Mouse (Mus musculus): ENCODE measurements around the gene Itgb3. TPM values are rescaled to one million over a fixed set of nuclear protein-coding genes. Genes with fewer than 3 reads are reported as not detected.

Gene Itgb3
- polyA plus RNA-seq, 1 experiment, result not detected

DNA sequence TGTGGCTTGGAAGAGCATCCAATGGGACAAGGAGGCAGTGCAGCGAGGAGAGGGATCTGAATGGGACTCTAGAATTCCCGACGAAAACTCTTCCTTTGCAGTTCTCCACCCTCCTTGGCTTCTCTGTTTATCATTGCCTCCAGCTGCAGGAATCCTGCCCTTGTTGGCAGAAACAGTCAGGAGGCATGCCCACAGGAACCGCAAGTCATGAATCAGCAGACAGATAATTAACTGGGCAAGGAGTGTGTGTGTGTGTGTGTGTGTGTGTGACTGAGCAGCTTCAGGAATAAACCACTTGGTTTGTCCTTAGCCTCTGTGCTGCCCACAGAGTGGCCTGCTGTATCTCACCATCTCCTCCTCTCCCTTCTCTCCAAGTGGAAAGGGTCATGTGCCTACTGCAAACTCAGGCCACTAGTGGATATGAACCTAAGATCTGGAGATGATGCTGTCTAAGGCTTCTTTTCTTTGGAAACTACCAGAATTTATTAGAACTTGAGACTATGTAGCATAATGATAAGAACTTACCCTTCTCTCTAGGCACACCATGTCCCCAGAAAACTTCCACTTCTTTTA lies 3.9 kb downstream of the Itgb3 start:
- TF ChIP-seq POLR2A (IDR thresholded peaks at IDR 0.05; ENCODE audit: insufficient read depth, low read depth, low read length) (no peak), CTCF (IDR thresholded peaks at IDR 0.05; ENCODE audit: insufficient read depth, low read depth, low read length) (no peak)
- 9% methylated on average over 4 of the region's 4 CpGs for WGBS

DNA sequence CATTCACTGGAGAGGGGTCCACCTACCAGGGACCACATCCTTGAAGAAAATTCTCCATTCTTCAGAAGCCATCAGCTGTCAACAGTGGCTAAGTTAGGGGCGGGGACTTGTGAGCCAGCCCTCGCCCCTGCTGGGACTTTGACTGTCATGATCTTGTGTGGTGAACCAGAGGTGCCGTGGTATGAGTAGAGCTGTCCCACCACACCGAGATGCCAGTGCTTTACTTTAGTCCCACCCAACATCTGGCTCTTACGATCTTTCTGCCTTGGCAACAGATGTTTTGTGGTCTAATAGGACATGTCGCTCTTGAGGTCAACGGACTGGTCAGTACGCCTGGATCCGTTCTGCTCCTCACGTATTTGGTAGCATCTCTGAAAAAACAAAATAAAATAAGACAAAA lies 5.8 kb downstream of the Itgb3 start:
- no peak overlapping the region for H3K4me3 ChIP-seq (ENCODE audit: insufficient read depth, low read depth, low read length)
- WGBS, result 93% methylated on average over 10 of the region's 10 CpGs
- TF ChIP-seq CTCF (IDR thresholded peaks at IDR 0.05; ENCODE audit: insufficient read depth, low read depth, low read length), result no peak
- no peak for TF ChIP-seq POLR2A (IDR thresholded peaks at IDR 0.05; ENCODE audit: insufficient read depth, low read depth, low read length)
- peaks cover 3% of the 10 kb centered on the region for H3K4me1 ChIP-seq (ENCODE audit: control insufficient read depth, insufficient read depth, low read length)
- no peak overlapping the region for H3K27ac ChIP-seq (ENCODE audit: insufficient read depth, low read depth, low read length)

More for the DNA sequence above, 3.9 kb downstream of the Itgb3 start:
- Histone ChIP-seq H3K4me3 (ENCODE audit: insufficient read depth, low read depth, low read length) (no peak overlapping the region), H3K4me1 (ENCODE audit: control insufficient read depth, insufficient read depth, low read length) (peaks cover 13% of the 10 kb centered on the region), H3K27ac (ENCODE audit: insufficient read depth, low read depth, low read length) (no peak overlapping the region)

DNA sequence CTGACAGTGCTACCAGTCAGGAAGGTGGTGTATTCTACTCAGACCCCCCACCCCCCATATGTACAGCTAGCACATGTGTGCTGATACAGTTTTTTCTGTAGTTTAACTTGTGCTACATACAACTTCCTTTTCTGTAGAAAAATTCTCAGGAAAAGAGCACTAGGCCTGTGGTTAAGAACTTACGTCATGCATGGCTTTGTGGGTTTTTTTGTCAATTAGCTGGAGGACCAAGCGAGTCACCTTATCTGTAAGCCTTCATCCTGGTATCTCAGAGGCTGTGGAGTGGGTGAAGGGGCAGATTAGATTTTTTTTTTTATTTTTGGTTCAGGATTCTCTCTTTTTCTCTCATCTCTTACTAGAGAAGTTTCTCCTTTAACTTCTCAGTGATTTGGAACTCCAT lies 6.3 kb downstream of the Itgb3 start:
- WGBS, result 95% methylated on average over 2 of the region's 2 CpGs
- TF ChIP-seq POLR2A (IDR thresholded peaks at IDR 0.05; ENCODE audit: insufficient read depth, low read depth, low read length) (no peak), CTCF (IDR thresholded peaks at IDR 0.05; ENCODE audit: insufficient read depth, low read depth, low read length) (no peak)
- no peak overlapping the region for H3K27ac ChIP-seq (ENCODE audit: insufficient read depth, low read depth, low read length)
- peaks cover 4% of the 10 kb centered on the region; the same call in 1 of the 2 replicates for H3K4me1 ChIP-seq (ENCODE audit: control insufficient read depth, insufficient read depth, low read length)
- H3K4me3 ChIP-seq (ENCODE audit: insufficient read depth, low read depth, low read length), result no peak overlapping the region

DNA sequence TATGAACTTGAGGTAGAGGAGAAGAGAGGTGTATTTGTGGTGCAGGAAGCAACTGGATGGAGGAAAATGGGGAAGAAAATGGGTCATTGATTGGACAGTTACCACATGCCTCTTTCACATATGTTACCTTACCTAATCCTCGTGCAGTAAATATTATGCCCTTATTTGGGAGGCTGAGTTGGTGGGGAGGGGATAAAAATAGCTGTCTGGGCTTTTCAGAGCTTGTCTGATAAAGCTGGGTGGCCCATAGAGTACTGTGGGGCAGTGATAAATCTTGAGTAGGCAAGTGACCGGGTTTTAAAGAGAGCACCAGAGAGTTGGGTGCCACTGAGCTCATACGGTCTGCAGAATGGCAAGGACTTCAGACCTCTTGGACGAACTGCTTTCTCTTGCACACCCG lies 8.4 kb downstream of the Itgb3 start:
- peaks cover 7% of the 10 kb centered on the region; the same call in 1 of the 2 replicates for H3K4me1 ChIP-seq (ENCODE audit: control insufficient read depth, insufficient read depth, low read length)
- no peak overlapping the region for H3K4me3 ChIP-seq (ENCODE audit: insufficient read depth, low read depth, low read length)
- H3K27ac ChIP-seq (ENCODE audit: insufficient read depth, low read depth, low read length), result no peak overlapping the region
- 88% methylated on average over 5 of the region's 5 CpGs for WGBS
- TF ChIP-seq CTCF (IDR thresholded peaks at IDR 0.05; ENCODE audit: insufficient read depth, low read depth, low read length) (no peak), POLR2A (IDR thresholded peaks at IDR 0.05; ENCODE audit: insufficient read depth, low read depth, low read length) (no peak)

DNA sequence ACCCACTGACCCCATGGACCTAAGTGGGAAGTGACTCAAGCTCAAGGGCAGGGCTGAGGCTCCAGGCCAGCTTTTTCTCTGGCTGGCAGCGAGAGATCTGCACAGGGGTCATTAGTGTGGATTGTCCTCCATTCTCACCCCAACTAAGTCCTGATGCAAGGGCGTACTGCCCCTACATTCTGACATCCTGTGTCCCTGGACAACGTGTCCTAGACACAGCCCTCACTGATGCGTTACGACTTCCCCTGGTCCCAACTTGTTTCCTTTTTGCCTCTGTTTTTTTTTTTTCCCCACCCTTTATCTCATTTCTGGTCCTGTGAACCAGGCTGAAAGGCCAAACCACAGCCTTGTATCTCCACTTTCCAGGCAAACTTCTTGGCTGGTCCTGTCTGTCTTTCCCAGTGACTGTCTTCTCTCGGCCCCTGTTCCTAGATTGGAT lies 10.9 kb downstream of the Itgb3 start:
- Histone ChIP-seq H3K4me1 (ENCODE audit: control insufficient read depth, insufficient read depth, low read length) (peaks cover 5% of the 10 kb centered on the region; the same call in 1 of the 2 replicates), H3K4me3 (ENCODE audit: insufficient read depth, low read depth, low read length) (no peak overlapping the region), H3K27ac (ENCODE audit: insufficient read depth, low read depth, low read length) (no peak overlapping the region)
- no peak for TF ChIP-seq POLR2A (IDR thresholded peaks at IDR 0.05; ENCODE audit: insufficient read depth, low read depth, low read length)
- TF ChIP-seq CTCF (IDR thresholded peaks at IDR 0.05; ENCODE audit: insufficient read depth, low read depth, low read length), result no peak
- 84% methylated on average over 6 of the region's 6 CpGs for WGBS

DNA sequence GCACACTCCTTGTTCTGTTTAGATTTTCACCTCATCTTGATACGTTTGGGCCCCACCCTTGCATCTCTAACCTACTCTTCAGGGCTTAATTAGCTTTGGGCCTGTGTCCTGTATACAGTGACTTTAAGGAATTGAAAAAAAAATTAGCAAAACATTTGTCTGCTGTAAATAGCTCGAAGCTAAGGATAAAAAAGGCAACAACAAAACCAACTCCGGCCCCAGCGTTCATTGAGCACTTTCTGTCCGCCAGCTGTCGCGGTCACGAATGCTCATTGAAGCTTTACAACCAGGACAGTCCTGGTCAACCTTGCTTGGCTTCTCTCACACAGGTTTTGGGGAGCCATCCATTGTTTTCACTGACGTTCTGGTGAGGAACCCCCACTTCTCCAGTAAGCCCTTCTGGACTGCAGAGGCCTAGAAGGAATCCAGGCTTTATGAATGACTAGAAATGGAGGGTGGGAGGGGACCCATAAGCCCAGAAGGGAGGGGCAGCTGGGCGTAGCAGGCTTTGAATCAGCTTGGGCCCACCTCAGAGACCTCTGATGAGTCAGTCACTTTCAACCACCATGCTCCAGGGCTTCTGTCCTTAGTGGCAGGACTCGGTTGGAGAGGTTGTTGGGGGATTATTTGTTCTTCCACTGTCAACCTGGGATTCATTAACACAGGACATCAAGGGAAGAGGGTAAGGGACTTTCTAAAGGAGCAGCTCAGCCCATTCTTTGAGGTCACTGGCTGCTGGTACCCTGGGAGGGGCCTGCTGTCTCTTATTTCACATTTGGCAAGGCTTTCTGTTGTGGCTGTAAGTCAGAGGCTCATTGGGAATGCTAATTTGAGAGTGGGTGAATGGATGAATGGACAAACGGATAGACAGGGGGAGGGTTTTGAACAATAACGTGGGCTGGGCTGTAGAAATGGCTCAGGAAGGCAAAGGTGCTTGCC lies 11.6 kb downstream of the Itgb3 start:
- H3K4me1 ChIP-seq (ENCODE audit: control insufficient read depth, insufficient read depth, low read length), result peaks cover 5% of the 10 kb centered on the region; the same call in 1 of the 2 replicates
- H3K27ac ChIP-seq (ENCODE audit: insufficient read depth, low read depth, low read length), result no peak overlapping the region
- TF ChIP-seq CTCF (IDR thresholded peaks at IDR 0.05; ENCODE audit: insufficient read depth, low read depth, low read length), result no peak
- no peak for TF ChIP-seq POLR2A (IDR thresholded peaks at IDR 0.05; ENCODE audit: insufficient read depth, low read depth, low read length)
- 69% methylated on average over 13 of the region's 13 CpGs for WGBS
- H3K4me3 ChIP-seq (ENCODE audit: insufficient read depth, low read depth, low read length), result no peak overlapping the region

DNA sequence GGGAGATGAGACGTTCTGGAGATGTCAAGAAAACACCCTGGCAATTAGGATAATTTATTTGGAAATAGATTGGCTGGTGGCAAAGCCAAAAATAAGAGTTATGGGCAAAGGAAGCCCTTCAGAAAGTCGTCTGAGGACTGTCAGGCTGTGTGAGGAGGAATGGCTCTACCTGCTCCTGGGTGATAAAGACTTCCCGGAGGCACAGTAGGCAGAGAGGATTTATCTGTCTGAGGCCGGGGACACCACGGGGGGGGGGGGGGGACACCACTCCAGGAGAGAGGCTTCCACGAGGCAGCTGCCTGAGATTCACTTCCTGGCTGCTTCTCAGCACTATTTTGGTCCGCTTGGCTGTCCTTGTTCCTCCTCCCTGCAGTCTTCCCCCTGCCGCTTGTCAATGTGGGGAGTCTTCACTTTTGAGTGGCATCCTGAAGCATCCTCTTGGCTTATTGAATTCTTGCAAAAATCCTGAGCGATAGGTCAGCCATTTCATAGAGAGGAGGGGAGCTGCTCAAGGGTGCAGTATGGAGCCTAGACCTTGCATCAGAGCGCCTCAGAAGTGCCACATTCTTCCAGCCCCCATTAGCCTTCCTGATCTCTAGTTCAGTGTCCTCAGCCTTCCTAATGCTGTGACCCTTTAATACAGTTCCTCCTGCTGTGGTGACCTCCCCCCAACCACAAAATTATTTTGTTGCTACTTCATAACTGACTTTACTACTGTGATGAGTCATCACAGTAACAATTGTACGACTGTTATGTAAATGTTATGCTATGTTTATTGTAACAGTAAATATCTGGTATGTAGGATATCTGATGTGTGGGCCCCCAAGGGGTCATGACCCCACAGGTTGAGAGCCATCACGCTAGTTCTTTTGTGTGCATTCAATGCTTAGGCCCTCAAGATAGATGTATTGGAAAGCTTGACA lies 14.5 kb downstream of the Itgb3 start:
- Histone ChIP-seq H3K27ac (ENCODE audit: insufficient read depth, low read depth, low read length) (no peak overlapping the region), H3K4me3 (ENCODE audit: insufficient read depth, low read depth, low read length) (no peak overlapping the region), H3K4me1 (ENCODE audit: control insufficient read depth, insufficient read depth, low read length) (0 out of 2 replicates have a peak, but pooled peaks cover 5% of the 10 kb centered on the region)
- WGBS, result 48% methylated on average over 12 of the region's 12 CpGs
- TF ChIP-seq POLR2A (IDR thresholded peaks at IDR 0.05; ENCODE audit: insufficient read depth, low read depth, low read length) (no peak), CTCF (IDR thresholded peaks at IDR 0.05; ENCODE audit: insufficient read depth, low read depth, low read length) (no peak)

DNA sequence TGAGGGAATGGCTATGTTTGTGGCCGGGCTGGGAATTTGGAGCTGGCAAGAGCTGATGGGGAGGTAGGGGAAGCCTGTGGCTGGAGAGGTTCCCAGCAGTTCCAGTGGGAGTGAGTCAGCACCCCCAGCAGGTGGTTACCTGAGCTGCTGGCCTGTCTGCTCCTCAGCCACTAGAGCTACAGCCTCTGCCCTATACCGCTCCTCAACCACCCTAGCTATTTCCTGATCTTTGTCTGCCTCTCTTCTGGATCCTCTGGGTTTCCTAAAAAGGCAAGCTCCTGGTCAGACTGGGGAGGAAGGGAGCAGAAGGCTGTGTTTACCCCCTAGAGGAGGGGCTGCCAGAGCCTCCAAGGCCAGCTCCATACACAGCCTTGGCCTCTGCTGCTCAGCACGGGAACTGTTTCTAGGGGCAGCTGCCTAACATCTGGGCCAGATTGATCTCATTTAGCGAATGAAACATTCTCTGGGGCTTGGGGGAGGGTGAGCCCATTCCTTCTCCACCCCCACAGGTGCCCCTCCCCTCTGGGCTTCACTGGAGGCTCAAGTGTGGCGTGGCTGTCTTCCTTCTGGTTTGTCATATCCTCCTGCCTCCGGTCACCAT lies 17.1 kb downstream of the Itgb3 start:
- Histone ChIP-seq H3K4me3 (ENCODE audit: insufficient read depth, low read depth, low read length) (no peak overlapping the region), H3K4me1 (ENCODE audit: control insufficient read depth, insufficient read depth, low read length) (no peaks in the 10 kb centered on the region; the same call in 1 of the 2 replicates), H3K27ac (ENCODE audit: insufficient read depth, low read depth, low read length) (no peak overlapping the region)
- TF ChIP-seq CTCF (IDR thresholded peaks at IDR 0.05; ENCODE audit: insufficient read depth, low read depth, low read length) (no peak), POLR2A (IDR thresholded peaks at IDR 0.05; ENCODE audit: insufficient read depth, low read depth, low read length) (no peak)
- WGBS, result 76% methylated on average over 6 of the region's 6 CpGs
